Mouse (Mus musculus): ENCODE results near the gene Cdkn1a.
"Not testable (repeated sequence)": the region's sequence is repeated elsewhere in the genome, so short reads cannot be mapped to it uniquely, and the experiment has no call there.

Cdkn1a gene

GRCm38 (mm10) chr17:29081618-29082381 is 9.0 kb upstream of the Cdkn1a start:
- DNase-seq (ENCODE audit: extremely low spot score, low spot score): peak; percentile 36

GRCm38 (mm10) chr17:29083586-29083985 is 7.2 kb upstream of the Cdkn1a start:
- DNase-seq (ENCODE audit: extremely low spot score, low spot score): no peak

GRCm38 (mm10) chr17:29084656-29085055 is 6.1 kb upstream of the Cdkn1a start:
- no peak for DNase-seq (ENCODE audit: extremely low spot score, low spot score)

GRCm38 (mm10) chr17:29085266-29085665 is 5.5 kb upstream of the Cdkn1a start:
- DNase-seq (ENCODE audit: extremely low spot score, low spot score): no peak

GRCm38 (mm10) chr17:29086916-29087315 is 3.9 kb upstream of the Cdkn1a start:
- no peak for DNase-seq (ENCODE audit: extremely low spot score, low spot score)

GRCm38 (mm10) chr17:29091348-29091944 is 670 bp downstream of the Cdkn1a start:
- DNase-seq (ENCODE audit: extremely low spot score, low spot score): no peak

- no peak for DNase-seq (ENCODE audit: extremely low spot score, low spot score)
Measured at GRCm38 (mm10) chr17:29092497-29092896, 1.7 kb downstream of the Cdkn1a start.

- peak; percentile 74 for DNase-seq (ENCODE audit: extremely low spot score, low spot score)
Measured at GRCm38 (mm10) chr17:29093110-29093952, 2.6 kb downstream of the Cdkn1a start.

- DNase-seq (ENCODE audit: extremely low spot score, low spot score): no peak
Measured at GRCm38 (mm10) chr17:29093961-29094309, 3.2 kb downstream of the Cdkn1a start.

GRCm38 (mm10) chr17:29094310-29095181 is 3.8 kb downstream of the Cdkn1a start:
- peak; percentile 64 for DNase-seq (ENCODE audit: extremely low spot score, low spot score)

GRCm38 (mm10) chr17:29095201-29095733 is 4.5 kb downstream of the Cdkn1a start:
- DNase-seq (ENCODE audit: extremely low spot score, low spot score): peak; percentile 93

GRCm38 (mm10) chr17:29096245-29096644 is 5.5 kb downstream of the Cdkn1a start:
- DNase-seq (ENCODE audit: extremely low spot score, low spot score): no peak

GRCm38 (mm10) chr17:29096851-29097561 is 6.2 kb downstream of the Cdkn1a start:
- DNase-seq (ENCODE audit: extremely low spot score, low spot score): no peak

GRCm38 (mm10) chr17:29098291-29098690 is 7.5 kb downstream of the Cdkn1a start:
- DNase-seq (ENCODE audit: extremely low spot score, low spot score): no peak

GRCm38 (mm10) chr17:29099076-29099475 is 8.3 kb downstream of the Cdkn1a start:
- DNase-seq (ENCODE audit: extremely low spot score, low spot score): no peak

GRCm38 (mm10) chr17:29100627-29101026 is 9.9 kb downstream of the Cdkn1a start:
- DNase-seq (ENCODE audit: extremely low spot score, low spot score): no peak

GRCm38 (mm10) chr17:29110356-29110755 is 19.6 kb downstream of the Cdkn1a start:
- not testable (repeated sequence) for DNase-seq (ENCODE audit: extremely low spot score, low spot score)

- DNase-seq (ENCODE audit: extremely low spot score, low spot score): no peak
Measured at GRCm38 (mm10) chr17:29111332-29111731, 20.6 kb downstream of the Cdkn1a start.

- no peak for DNase-seq (ENCODE audit: extremely low spot score, low spot score)
Measured at GRCm38 (mm10) chr17:29113591-29114352, 23.0 kb downstream of the Cdkn1a start, which contains the start of gene Rab44. Gene Rab44, plus strand, starts transcription at chr17:29114145.
